Comparison of ENCODE assay signal across 21 mouse cellular contexts in genomic region chr10:108405076-108405475, GRCm38 (mm10).
DNase-seq lines count a peak whose midpoint lies in the region; ATAC-seq and TF ChIP-seq lines count a peak whose summit lies in the region.
"Had no signal": no experiment of that assay in that cellular context is flagged by ENCODE, and none has a peak within 500 bp of the region (broad histone marks: within the 10 kb centered on the region; RNA-seq: fewer than 3 reads in every experiment).

No protein-coding gene starts in this region.

- peak overlapping the region; percentile 37 for H3K4me2 ChIP-seq in heart, embryonic 13.5 days
- H3K4me2 ChIP-seq in heart, embryonic 11.5 days: no peak overlapping the region; the same call in 1 of the 2 replicates
- H3K4me2 ChIP-seq in lung, embryonic 15.5 days: no peak overlapping the region
- H3K4me2 ChIP-seq in kidney, embryonic 16.5 days (replicated peaks; ENCODE audit: low read depth, low read length): no peak overlapping the region
- H3K4me2 ChIP-seq in stomach, embryonic 15.5 days: no peak overlapping the region
- H3K4me2 ChIP-seq in hindbrain, embryonic 16.5 days (ENCODE audit: low read length): no peak overlapping the region
- no peak overlapping the region for H3K4me2 ChIP-seq in midbrain, embryonic 15.5 days
- H3K4me2 ChIP-seq: hindbrain, embryonic 14.5 days had no signal

- H3K27me3 ChIP-seq in heart, embryonic 13.5 days (replicated peaks): no peaks in the 10 kb centered on the region
- no peaks in the 10 kb centered on the region for H3K27me3 ChIP-seq in heart, embryonic 11.5 days (ENCODE audit: control insufficient read depth, insufficient read depth, low read length)
- no peaks in the 10 kb centered on the region for H3K27me3 ChIP-seq in lung, embryonic 15.5 days
- H3K27me3 ChIP-seq in kidney, embryonic 16.5 days (ENCODE audit: insufficient read depth, low read length): no peaks in the 10 kb centered on the region
- H3K27me3 ChIP-seq in stomach, embryonic 15.5 days (replicated peaks): no peaks in the 10 kb centered on the region
- H3K27me3 ChIP-seq in hindbrain, embryonic 16.5 days (replicated peaks; ENCODE audit: control insufficient read depth, insufficient read depth, low read length): no peaks in the 10 kb centered on the region
- no peaks in the 10 kb centered on the region for H3K27me3 ChIP-seq in midbrain, embryonic 15.5 days (replicated peaks)

- H3K36me3 ChIP-seq in heart, embryonic 13.5 days: no peaks in the 10 kb centered on the region
- H3K36me3 ChIP-seq in heart, embryonic 11.5 days (ENCODE audit: control insufficient read depth, insufficient read depth, low read length): no peaks in the 10 kb centered on the region
- no peaks in the 10 kb centered on the region for H3K36me3 ChIP-seq in lung, embryonic 15.5 days
- no peaks in the 10 kb centered on the region for H3K36me3 ChIP-seq in kidney, embryonic 16.5 days (ENCODE audit: insufficient read depth, low read length)
- no peaks in the 10 kb centered on the region for H3K36me3 ChIP-seq in stomach, embryonic 15.5 days
- H3K36me3 ChIP-seq in hindbrain, embryonic 16.5 days (ENCODE audit: control insufficient read depth, insufficient read depth, low read length): no peaks in the 10 kb centered on the region
- H3K36me3 ChIP-seq in midbrain, embryonic 15.5 days (replicated peaks): no peaks in the 10 kb centered on the region
- H3K36me3 ChIP-seq: limb, embryonic 10.5 days had no signal

- no peaks in the 10 kb centered on the region for H3K9me3 ChIP-seq in heart, embryonic 13.5 days
- H3K9me3 ChIP-seq in heart, embryonic 11.5 days (replicated peaks; ENCODE audit: control insufficient read depth, low read length): no peaks in the 10 kb centered on the region
- H3K9me3 ChIP-seq in lung, embryonic 15.5 days: no peaks in the 10 kb centered on the region
- no peaks in the 10 kb centered on the region for H3K9me3 ChIP-seq in kidney, embryonic 16.5 days (ENCODE audit: low read length)
- H3K9me3 ChIP-seq in stomach, embryonic 15.5 days: no peaks in the 10 kb centered on the region
- H3K9me3 ChIP-seq in hindbrain, embryonic 16.5 days (ENCODE audit: control insufficient read depth, low read length): no peaks in the 10 kb centered on the region
- no peaks in the 10 kb centered on the region for H3K9me3 ChIP-seq in midbrain, embryonic 15.5 days
- H3K9me3 ChIP-seq: limb, embryonic 10.5 days; midbrain, embryonic 10.5 days had no signal

- no peak for ATAC-seq in heart, embryonic 13.5 days (ENCODE audit: extremely low read depth, insufficient number of reproducible peaks, low FRiP score, low TSS enrichment)
- no peak for ATAC-seq in heart, embryonic 11.5 days (replicated peaks; ENCODE audit: insufficient number of reproducible peaks, low FRiP score, low TSS enrichment)
- ATAC-seq in lung, embryonic 15.5 days (ENCODE audit: borderline replicate concordance, extremely low read depth, low FRiP score, low TSS enrichment): no peak
- ATAC-seq in kidney, embryonic 16.5 days (ENCODE audit: low FRiP score, low TSS enrichment): peak; percentile 40; the same call in 1 of the 2 replicates
- no peak for ATAC-seq in stomach, embryonic 15.5 days (ENCODE audit: insufficient read depth, low FRiP score, low read depth)
- ATAC-seq in hindbrain, embryonic 16.5 days: no peak
- ATAC-seq in midbrain, embryonic 15.5 days (replicated peaks): no peak
- ATAC-seq: forebrain, embryonic 16.5 days; intestine, postnatal 0 days had no signal

- DNase-seq in lung, adult 2 months: no peak
- DNase-seq: cerebellum, postnatal 14 days; gastrocnemius, adult 2 months; heart, adult 18-20 months; layer of hippocampus, postnatal 36 days; lung, postnatal 14 days; spleen, adult 18-20 months; thymus, postnatal 4 days had no signal

- H3K4me1 ChIP-seq in heart, embryonic 13.5 days: peaks cover 52% of the 10 kb centered on the region
- H3K4me1 ChIP-seq in heart, embryonic 11.5 days (ENCODE audit: control insufficient read depth, insufficient read depth, low read length): peaks cover 29% of the 10 kb centered on the region
- H3K4me1 ChIP-seq in lung, embryonic 15.5 days: peaks cover 39% of the 10 kb centered on the region
- peaks cover 10% of the 10 kb centered on the region; the same call in 1 of the 2 replicates for H3K4me1 ChIP-seq in lung, adult 2 months (ENCODE audit: control insufficient read depth, insufficient read depth, low read length)
- H3K4me1 ChIP-seq in kidney, embryonic 16.5 days (ENCODE audit: insufficient read depth, low read length): peaks cover 45% of the 10 kb centered on the region
- H3K4me1 ChIP-seq in stomach, embryonic 15.5 days: peaks cover 4% of the 10 kb centered on the region; the same call in 1 of the 2 replicates
- no peaks in the 10 kb centered on the region for H3K4me1 ChIP-seq in hindbrain, embryonic 16.5 days (ENCODE audit: control insufficient read depth, insufficient read depth, low read depth, low read length)
- no peaks in the 10 kb centered on the region for H3K4me1 ChIP-seq in midbrain, embryonic 15.5 days

- no peak for TF ChIP-seq CTCF in lung, adult 2 months (IDR thresholded peaks at IDR 0.05; ENCODE audit: insufficient read depth, low read length)

- H3K9ac ChIP-seq in heart, embryonic 13.5 days: no peak overlapping the region
- no peak overlapping the region; the same call in 1 of the 2 replicates for H3K9ac ChIP-seq in heart, embryonic 11.5 days (ENCODE audit: low read depth, low read length)
- no peak overlapping the region for H3K9ac ChIP-seq in lung, embryonic 15.5 days
- no peak overlapping the region for H3K9ac ChIP-seq in kidney, embryonic 16.5 days (replicated peaks; ENCODE audit: low read length)
- no peak overlapping the region for H3K9ac ChIP-seq in stomach, embryonic 15.5 days
- no peak overlapping the region for H3K9ac ChIP-seq in hindbrain, embryonic 16.5 days (ENCODE audit: low read depth, low read length)
- no peak overlapping the region for H3K9ac ChIP-seq in midbrain, embryonic 15.5 days
- H3K9ac ChIP-seq: hindbrain, embryonic 14.5 days had no signal

- H3K4me3 ChIP-seq in heart, embryonic 13.5 days: no peak overlapping the region
- no peak overlapping the region for H3K4me3 ChIP-seq in heart, embryonic 11.5 days (ENCODE audit: low read depth, low read length)
- no peak overlapping the region for H3K4me3 ChIP-seq in lung, embryonic 15.5 days
- H3K4me3 ChIP-seq in lung, adult 2 months (replicated peaks; ENCODE audit: extremely low read depth, low read depth, low read length): no peak overlapping the region
- H3K4me3 ChIP-seq in kidney, embryonic 16.5 days (ENCODE audit: low read length): no peak overlapping the region
- no peak overlapping the region for H3K4me3 ChIP-seq in stomach, embryonic 15.5 days (replicated peaks)
- no peak overlapping the region for H3K4me3 ChIP-seq in hindbrain, embryonic 16.5 days (ENCODE audit: low read length)
- H3K4me3 ChIP-seq in midbrain, embryonic 15.5 days: no peak overlapping the region
- H3K4me3 ChIP-seq: gastrocnemius, adult 2 months; limb, embryonic 10.5 days; midbrain, embryonic 10.5 days; myocyte had no signal

- no peak for TF ChIP-seq POLR2A in lung, adult 2 months (IDR thresholded peaks at IDR 0.05; ENCODE audit: borderline replicate concordance, extremely low read depth, low read depth, low read length)

- whole genome bisulfite sequencing in heart, embryonic 13.5 days: 36% methylated on average over 8 of the region's 8 CpGs
- WGBS in heart, embryonic 11.5 days (ENCODE audit: insufficient replicate concordance): 36% methylated on average over 8 of the region's 8 CpGs
- 39% methylated on average over 8 of the region's 8 CpGs for WGBS in lung, embryonic 15.5 days
- WGBS in lung, adult 2 months: 65% methylated on average over 8 of the region's 8 CpGs
- WGBS in kidney, embryonic 16.5 days: 31% methylated on average over 8 of the region's 8 CpGs
- WGBS in stomach, embryonic 15.5 days: 45% methylated on average over 8 of the region's 8 CpGs
- 85% methylated on average over 8 of the region's 8 CpGs for WGBS in hindbrain, embryonic 16.5 days
- 83% methylated on average over 8 of the region's 8 CpGs for WGBS in midbrain, embryonic 15.5 days

- H3K27ac ChIP-seq in heart, embryonic 13.5 days (replicated peaks): no peak overlapping the region
- H3K27ac ChIP-seq in heart, embryonic 11.5 days (ENCODE audit: low read depth, low read length): no peak overlapping the region
- peak overlapping the region; percentile 72 for H3K27ac ChIP-seq in lung, embryonic 15.5 days
- peak overlapping the region; percentile 51; the same call in 1 of the 2 replicates for H3K27ac ChIP-seq in kidney, embryonic 16.5 days (ENCODE audit: low read length)
- H3K27ac ChIP-seq in stomach, embryonic 15.5 days: peak overlapping the region; percentile 36; the same call in 1 of the 2 replicates
- no peak overlapping the region for H3K27ac ChIP-seq in hindbrain, embryonic 16.5 days (ENCODE audit: low read depth, low read length)
- no peak overlapping the region for H3K27ac ChIP-seq in midbrain, embryonic 15.5 days
- H3K27ac ChIP-seq: gastrocnemius, adult 2 months; hindbrain, embryonic 14.5 days; limb, embryonic 10.5 days; midbrain, embryonic 10.5 days had no signal

Comparison
In these comparisons a context has a peak if more than half of its experiments do, and no peak if none do; other contexts are left out.
1. H3K27ac ChIP-seq: peak in lung, embryonic 15.5 days (single experiment), kidney, embryonic 16.5 days (single experiment) and stomach, embryonic 15.5 days (single experiment); none in heart, embryonic 13.5 days (single experiment), heart, embryonic 11.5 days (single experiment), hindbrain, embryonic 16.5 days (single experiment) and midbrain, embryonic 15.5 days (single experiment).